Mouse (Mus musculus): ENCODE measurements around the gene Tm4sf19.

GRCm38 (mm10) chr16:32417457-32417856 lies 17.2 kb downstream of the Tm4sf19 start:
- TF ChIP-seq POLR2A (IDR thresholded peaks at IDR 0.05; ENCODE audit: insufficient read length, low read depth) (no peak), CEBPB (IDR thresholded peaks at IDR 0.05; ENCODE audit: insufficient read depth, poor library complexity, severe bottlenecking) (no peak), TCF12 (IDR thresholded peaks at IDR 0.05; ENCODE audit: insufficient read depth, poor library complexity, severe bottlenecking) (no peak), MAX (IDR thresholded peaks at IDR 0.05; ENCODE audit: low read depth) (no peak), USF1 (IDR thresholded peaks at IDR 0.05; ENCODE audit: low read depth) (no peak), SRF (IDR thresholded peaks at IDR 0.05; ENCODE audit: control insufficient read depth, insufficient read length, low read depth) (no peak), POLR2AphosphoS2 (IDR thresholded peaks at IDR 0.05; ENCODE audit: insufficient read length, low read depth) (no peak), MYOG (IDR thresholded peaks at IDR 0.05; ENCODE audit: control insufficient read depth in 1 of 3, insufficient read depth in 1 of 3, insufficient read length in 2 of 3, low read depth in 2 of 3) (no peak), E2F4 (IDR thresholded peaks at IDR 0.05; ENCODE audit: insufficient read depth) (no peak), REST (IDR thresholded peaks at IDR 0.05; ENCODE audit: insufficient read depth, insufficient read length) (no peak), TCF3 (IDR thresholded peaks at IDR 0.05; ENCODE audit: insufficient read length, low read depth) (no peak), MYOD1 (IDR thresholded peaks at IDR 0.05; ENCODE audit: control insufficient read depth in 1 of 3, insufficient read length in 2 of 3, low read depth in 2 of 3) (no peak)

All from myocyte (in vitro differentiated cells).